Mouse (Mus musculus) CD4-positive naive resting alpha-beta T cell, adult 57 days (primary cell): ENCODE results near the gene Gm7697. TPM values are rescaled to one million over a fixed set of nuclear protein-coding genes. Genes with fewer than 3 reads are reported as not detected.

Experiments
- total RNA-seq: library from RNA; stranded (reverse); gene quantifications from one replicate; pipeline ENCODE4 v1.2.4, GENCODE M21; 2023

The Gm7697 gene
- not detected for total RNA-seq

GRCm38 (mm10) chr8:69522876-69523275 lies at the start of gene Gm7697:
Gm7697 (minus strand) TSS chr8:69522976.

GRCm38 (mm10) chr8:69453465-69453864 lies 69.3 kb downstream of the Gm7697 start, which contains the start of gene Gm9495:
Gm9495 (minus strand) TSS chr8:69453565.

Other genes with a start within 250 kb of the Gm7697 start
- gene Gm9495, start 69.4 kb downstream of the Gm7697 start, total RNA-seq: not detected
- 68.5 TPM for gene Zfp868, start 102.6 kb upstream of the Gm7697 start, total RNA-seq
- 0.27 TPM for gene Zfp964, start 131.5 kb upstream of the Gm7697 start, total RNA-seq
- 67.6 TPM for gene Zfp869, start 187.7 kb upstream of the Gm7697 start, total RNA-seq
- gene Zfp963, start 227.0 kb upstream of the Gm7697 start, total RNA-seq: 4.3 TPM